Mouse (Mus musculus): ENCODE measurements at regions not wholly inside any gene's neighbourhood (a gene's known extent, or its start where the extent isn't known, plus 50 kb on each side); places are given as distances from the start of the nearest gene placed in this dataset.
A peak's percentile ranks its signal among the peaks of the same experiment; 100 is the strongest.
"Not testable (repeated sequence)": the region's sequence is repeated elsewhere in the genome, so short reads cannot be mapped to it uniquely, and the experiment has no call there.

DNA sequence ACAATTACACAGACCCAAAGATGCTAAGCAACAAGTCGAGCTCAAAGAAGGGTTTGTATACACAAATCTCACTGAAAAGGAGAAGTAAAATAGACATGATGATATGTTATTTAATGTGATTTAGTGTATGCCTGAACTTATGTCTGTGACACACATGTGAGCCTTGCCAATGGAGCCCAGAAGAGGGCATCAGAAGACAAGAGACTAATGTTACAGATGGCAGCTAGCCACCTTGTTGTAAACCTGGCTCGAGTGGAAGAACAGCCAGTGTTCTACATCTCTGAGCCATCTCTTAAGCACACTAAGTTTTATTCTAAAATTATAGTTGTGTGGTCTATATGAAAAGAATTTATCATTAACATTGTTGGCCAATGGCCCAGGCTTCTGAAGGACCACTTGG, 943.7 kb upstream of the Prmt6 start:
- no peak for DNase-seq (ENCODE audit: low spot score in 2 of 2)

- DNase-seq (ENCODE audit: low spot score in 2 of 2), result no peak
Observed at GRCm38 (mm10) chr3:111166698-111167097, 915.9 kb upstream of the Prmt6 start.

DNA sequence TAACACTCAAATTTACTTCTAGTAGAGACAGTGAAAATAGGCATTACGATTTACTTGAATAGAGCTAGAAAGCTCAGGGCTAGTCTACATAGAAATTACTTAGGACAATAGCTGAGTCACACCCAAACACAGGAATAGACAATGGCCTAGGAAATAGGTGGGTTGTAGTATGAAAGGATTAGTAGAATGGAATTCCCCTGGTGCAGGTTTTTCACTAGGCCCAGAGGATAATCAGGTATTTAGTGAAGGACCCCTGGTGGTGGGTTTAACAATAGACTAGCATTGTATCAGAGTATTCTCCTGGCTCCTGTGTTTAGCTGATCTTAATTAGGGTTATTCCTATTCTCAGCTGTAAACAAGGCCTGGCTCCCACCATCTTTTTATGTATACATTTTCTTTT, 890.4 kb upstream of the Prmt6 start:
- DNase-seq (ENCODE audit: low spot score in 2 of 2), result not testable (repeated sequence)

GRCm38 (mm10) chr3:111108982-111109381, 858.2 kb upstream of the Prmt6 start:
- no peak for DNase-seq (ENCODE audit: low spot score in 2 of 2)

DNA sequence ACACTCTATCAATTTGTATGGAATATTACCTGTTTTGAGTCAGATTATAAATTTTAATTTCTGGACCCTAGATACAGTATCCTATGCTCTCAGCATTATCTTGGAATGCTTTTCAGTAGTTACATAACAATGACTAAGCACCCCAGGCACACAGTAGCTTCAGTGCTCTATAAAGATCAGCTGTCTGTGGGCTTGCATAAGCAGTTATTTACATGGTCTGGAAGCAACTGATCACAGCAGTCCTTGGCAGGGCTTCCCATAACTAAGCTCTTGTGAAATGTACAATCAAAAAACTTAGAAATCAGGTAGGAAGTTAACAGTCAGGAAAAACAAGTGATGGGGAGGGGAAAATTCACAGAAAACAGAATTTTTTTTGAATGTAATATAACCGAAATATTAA, 851.8 kb upstream of the Prmt6 start:
- DNase-seq (ENCODE audit: low spot score in 2 of 2), result no peak

DNA sequence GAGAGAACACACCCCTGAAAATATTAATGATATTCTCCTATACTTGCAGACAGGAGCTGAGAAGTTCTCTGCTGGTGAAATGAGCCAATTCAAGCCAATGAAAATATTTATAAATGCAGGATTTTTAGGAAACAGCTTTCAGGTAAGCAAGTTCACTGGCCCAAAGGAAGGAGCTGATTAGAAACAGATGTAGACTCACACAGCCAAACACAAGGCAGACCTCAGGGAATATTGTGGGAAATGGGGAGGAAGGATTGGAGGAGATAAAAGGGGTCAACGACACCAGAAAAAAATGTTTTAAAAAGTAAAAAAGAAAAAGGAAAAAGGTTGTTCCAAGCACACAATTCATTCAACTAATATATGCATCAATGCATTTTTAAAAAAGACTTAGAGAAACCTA, 823.5 kb upstream of the Prmt6 start:
- DNase-seq (ENCODE audit: low spot score in 2 of 2), result no peak

GRCm38 (mm10) chr3:111070301-111070700, 819.5 kb upstream of the Prmt6 start:
- DNase-seq (ENCODE audit: low spot score in 2 of 2), result no peak

GRCm38 (mm10) chr3:111069843-111070242, 819.0 kb upstream of the Prmt6 start:
- peak in 1 of 2 experiments; percentile 7 for DNase-seq (ENCODE audit: low spot score in 2 of 2)

DNA sequence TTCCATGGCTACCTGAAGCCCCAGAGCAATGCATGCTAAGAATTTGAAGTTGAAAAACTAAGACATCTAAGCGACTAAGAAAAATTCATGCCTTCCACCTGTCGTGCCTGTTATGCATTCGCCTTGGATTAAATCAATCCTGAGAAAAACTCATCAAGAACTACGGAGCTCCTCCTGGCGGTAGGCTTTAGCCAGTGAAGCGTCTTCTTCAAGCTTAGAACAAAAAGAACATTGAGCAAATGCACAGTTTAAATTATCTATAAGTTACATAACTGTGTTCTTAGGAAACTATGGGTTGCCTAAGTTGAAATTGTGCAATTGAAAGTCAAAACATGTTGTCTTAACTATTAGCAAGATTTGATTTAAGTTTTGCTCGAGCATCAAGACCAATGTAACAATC, 818.4 kb upstream of the Prmt6 start:
- peak; percentile 45 to 69 for DNase-seq (ENCODE audit: low spot score in 2 of 2)

GRCm38 (mm10) chr3:111049638-111050037, 798.8 kb upstream of the Prmt6 start:
- DNase-seq (ENCODE audit: low spot score in 2 of 2), result no peak
